Mouse (Mus musculus): ENCODE results near the gene Cacna1h. TPM values are rescaled to one million over a fixed set of nuclear protein-coding genes. Genes with fewer than 3 reads are reported as not detected.

The Cacna1h gene
- polyA plus RNA-seq, 1 experiment from 2014 or later = 1.6 TPM

DNA sequence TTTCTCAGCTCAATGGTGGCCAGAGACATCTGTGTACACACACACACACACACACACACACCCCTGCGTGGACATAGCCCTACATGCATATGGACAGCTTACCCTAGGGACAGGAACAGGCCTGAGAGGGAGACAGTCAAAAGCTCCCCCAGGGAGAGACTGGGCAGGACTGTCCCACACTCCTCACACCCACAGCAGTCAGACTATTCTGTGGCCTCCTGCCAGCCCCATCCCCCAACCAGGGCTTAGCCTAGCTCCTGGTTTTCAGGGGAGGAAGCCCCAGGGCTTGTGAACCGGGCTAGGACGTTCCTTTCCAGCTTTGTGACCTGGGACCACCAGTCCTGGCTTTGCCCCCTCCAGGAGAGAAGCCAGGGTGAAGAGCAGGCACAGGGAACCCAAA lies 17.4 kb downstream of the Cacna1h start:
- Histone ChIP-seq H3K4me1 (peaks cover 29% of the 10 kb centered on the region), H3K36me3 (no peaks in the 10 kb centered on the region), H3K9ac (no peak overlapping the region), H3K4me2 (no peak overlapping the region), H3K4me3 (no peak overlapping the region), H3K27ac (no peak overlapping the region), H3K27me3 (replicated peaks) (0 out of 2 replicates have a peak, but pooled peaks cover 2% of the 10 kb centered on the region), H3K9me3 (replicated peaks) (no peaks in the 10 kb centered on the region)
- 0 out of 2 replicates have a peak, but pooled peaks have one; percentile 19 for ATAC-seq
- 23% methylated on average over 3 of the region's 3 CpGs for WGBS (ENCODE audit: insufficient replicate concordance)

DNA sequence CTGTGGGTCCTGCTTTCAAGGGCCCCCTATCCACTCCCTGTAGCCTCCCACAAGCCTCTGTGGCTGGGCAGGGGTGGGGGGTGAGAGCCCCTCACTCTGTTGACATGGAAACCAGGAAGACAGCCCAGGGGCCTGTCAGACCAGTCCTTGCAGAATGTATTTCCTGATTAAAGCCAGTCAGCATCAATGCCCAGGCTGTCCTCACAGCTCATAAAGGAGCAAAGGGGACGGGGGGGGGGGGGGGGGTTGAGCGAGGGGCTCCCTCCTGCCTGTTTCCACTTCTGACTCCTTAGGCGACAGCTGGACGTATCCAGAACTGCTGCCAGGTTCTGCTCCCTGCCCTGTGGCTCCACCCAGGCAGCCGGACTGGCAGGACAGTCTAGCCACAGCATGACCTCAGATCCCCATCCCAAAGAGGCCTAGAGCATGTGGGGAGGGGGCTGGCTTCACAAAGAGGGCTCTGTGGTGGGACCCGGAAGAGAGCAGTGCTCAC lies 18.1 kb downstream of the Cacna1h start:
- Histone ChIP-seq H3K4me1 (peaks cover 33% of the 10 kb centered on the region), H3K9me3 (replicated peaks) (no peaks in the 10 kb centered on the region), H3K27me3 (replicated peaks) (no peaks in the 10 kb centered on the region), H3K36me3 (no peaks in the 10 kb centered on the region), H3K4me2 (no peak overlapping the region), H3K27ac (no peak overlapping the region), H3K4me3 (no peak overlapping the region), H3K9ac (no peak overlapping the region)
- ATAC-seq = no peak
- WGBS (ENCODE audit: insufficient replicate concordance) = 36% methylated on average over 5 of the region's 6 CpGs

DNA sequence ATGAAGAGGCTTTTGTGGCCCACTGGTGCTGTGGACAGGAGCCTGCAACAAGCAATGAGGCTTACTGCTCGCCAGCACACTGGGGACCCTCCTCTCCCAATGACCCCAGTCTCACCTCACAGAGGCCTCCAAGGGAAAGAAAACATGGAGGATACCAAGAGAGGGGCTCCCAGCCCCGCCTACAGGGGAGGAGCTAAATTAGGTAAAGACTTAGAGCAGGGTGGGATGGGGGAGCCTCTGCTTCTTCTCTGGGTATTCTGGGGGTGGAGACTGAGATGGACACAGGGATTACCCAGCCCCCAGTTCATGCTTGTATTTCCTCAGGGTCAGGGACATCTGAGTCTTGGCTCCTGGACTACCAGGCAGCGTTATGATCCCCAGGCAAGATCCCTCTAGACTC lies 18.7 kb downstream of the Cacna1h start:
- no peak for ATAC-seq
- Histone ChIP-seq H3K9me3 (replicated peaks) (no peaks in the 10 kb centered on the region), H3K4me1 (peaks cover 39% of the 10 kb centered on the region), H3K4me3 (no peak overlapping the region), H3K4me2 (no peak overlapping the region), H3K27me3 (replicated peaks) (0 out of 2 replicates have a peak, but pooled peaks cover 4% of the 10 kb centered on the region), H3K36me3 (no peaks in the 10 kb centered on the region), H3K9ac (no peak overlapping the region), H3K27ac (no peak overlapping the region)
- WGBS (ENCODE audit: insufficient replicate concordance) = 38% methylated on average over 3 of the region's 3 CpGs

DNA sequence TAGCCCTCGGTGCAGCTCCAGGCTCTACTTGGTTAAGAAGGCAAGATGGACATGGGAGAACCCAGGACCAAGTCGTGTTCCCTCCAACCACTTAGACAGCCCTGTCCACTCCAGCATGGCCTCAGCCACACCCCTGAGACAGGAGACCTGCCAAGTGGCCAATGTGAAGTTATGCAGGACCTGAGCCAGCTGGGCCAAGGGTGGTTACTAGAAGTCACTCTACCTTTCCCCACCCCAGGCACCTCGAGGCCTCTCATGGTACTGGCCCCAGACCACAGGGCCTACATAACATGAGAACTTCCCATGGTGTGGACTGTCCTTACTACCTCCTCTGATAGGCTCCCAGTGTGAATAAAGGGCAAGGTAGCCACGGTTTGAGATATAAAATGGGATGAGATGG lies 19.4 kb downstream of the Cacna1h start:
- Histone ChIP-seq H3K27me3 (replicated peaks) (0 out of 2 replicates have a peak, but pooled peaks cover 5% of the 10 kb centered on the region), H3K9ac (no peak overlapping the region), H3K27ac (no peak overlapping the region), H3K9me3 (replicated peaks) (no peaks in the 10 kb centered on the region), H3K4me1 (peaks cover 41% of the 10 kb centered on the region), H3K4me3 (no peak overlapping the region), H3K4me2 (no peak overlapping the region), H3K36me3 (no peaks in the 10 kb centered on the region)
- WGBS (ENCODE audit: insufficient replicate concordance) = 43% methylated on average over 4 of the region's 4 CpGs
- ATAC-seq = no peak

DNA sequence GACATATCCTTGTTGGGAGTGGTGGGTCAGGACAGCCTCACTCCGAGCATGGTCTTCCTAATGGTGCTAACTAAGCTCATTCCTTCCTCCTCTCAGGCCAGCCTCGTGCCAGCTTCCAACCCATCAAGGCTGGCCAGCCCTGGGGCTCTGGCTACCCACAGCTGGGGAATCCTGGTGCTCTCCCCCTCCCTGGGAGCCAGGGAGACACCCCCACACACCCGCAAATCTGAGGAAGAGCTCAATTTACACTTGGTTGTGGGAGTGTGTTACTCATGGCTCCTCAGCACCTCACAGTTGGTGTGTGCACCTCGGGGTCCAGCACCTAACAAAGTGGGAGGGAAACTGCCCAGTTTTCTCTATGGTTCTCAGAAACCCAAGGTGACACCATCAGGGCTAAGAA lies 22.3 kb downstream of the Cacna1h start:
- H3K9me3 ChIP-seq (replicated peaks) = no peaks in the 10 kb centered on the region
- H3K4me3 ChIP-seq = no peak overlapping the region
- WGBS (ENCODE audit: insufficient replicate concordance) = 29% methylated on average over 4 of the region's 4 CpGs
- peaks cover 41% of the 10 kb centered on the region for H3K4me1 ChIP-seq
- no peak overlapping the region for H3K27ac ChIP-seq
- no peak overlapping the region for H3K9ac ChIP-seq
- ATAC-seq = no peak
- H3K4me2 ChIP-seq = no peak overlapping the region
- H3K36me3 ChIP-seq = no peaks in the 10 kb centered on the region
- H3K27me3 ChIP-seq (replicated peaks) = 0 out of 2 replicates have a peak, but pooled peaks cover 5% of the 10 kb centered on the region

DNA sequence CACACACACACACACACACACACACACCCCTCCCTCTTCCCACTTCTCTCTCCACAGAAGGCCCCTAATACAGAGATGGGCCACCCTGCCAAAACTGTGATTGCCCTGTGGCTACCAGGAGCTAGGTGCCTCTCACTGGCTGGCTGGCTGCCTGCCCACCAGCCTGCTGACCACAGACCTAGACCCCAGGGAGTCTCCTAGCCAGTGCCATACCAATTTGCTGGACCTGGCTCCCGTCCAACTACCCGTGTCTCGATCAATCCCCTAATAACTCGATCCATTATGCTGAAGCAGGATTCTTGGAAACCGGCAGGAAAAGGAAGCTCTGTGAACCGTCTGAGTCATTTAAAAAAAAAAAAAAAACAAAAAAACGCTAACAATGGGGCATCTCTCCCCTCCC lies 22.8 kb downstream of the Cacna1h start:
- no peak for ATAC-seq
- H3K4me2 ChIP-seq = no peak overlapping the region
- 30% methylated on average over 7 of the region's 7 CpGs for WGBS (ENCODE audit: insufficient replicate concordance)
- no peak overlapping the region for H3K4me3 ChIP-seq
- no peak overlapping the region for H3K9ac ChIP-seq
- H3K4me1 ChIP-seq = peaks cover 41% of the 10 kb centered on the region
- 0 out of 2 replicates have a peak, but pooled peaks cover 5% of the 10 kb centered on the region for H3K27me3 ChIP-seq (replicated peaks)
- H3K9me3 ChIP-seq (replicated peaks) = no peaks in the 10 kb centered on the region
- no peak overlapping the region for H3K27ac ChIP-seq
- H3K36me3 ChIP-seq = no peaks in the 10 kb centered on the region

DNA sequence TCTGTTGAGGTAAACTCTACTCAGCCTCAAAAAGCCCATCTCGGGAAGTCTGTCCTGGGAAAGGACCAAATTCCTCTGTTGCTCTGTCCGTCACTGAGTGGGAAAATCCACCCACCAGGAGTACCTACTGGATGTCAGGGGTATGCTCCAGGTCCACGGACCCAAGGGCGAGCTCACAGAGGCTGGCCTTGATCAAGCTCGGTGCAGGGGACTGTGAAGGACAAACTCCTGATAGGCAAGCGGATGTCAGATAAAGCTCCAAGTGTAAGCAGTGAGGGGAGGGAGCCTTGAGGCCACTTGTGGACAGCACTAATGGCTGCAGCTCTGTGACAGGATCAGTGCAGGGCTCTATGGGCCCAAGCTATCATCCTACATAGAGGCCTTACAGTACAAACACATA lies 23.4 kb downstream of the Cacna1h start:
- Histone ChIP-seq H3K4me2 (no peak overlapping the region), H3K9ac (no peak overlapping the region), H3K27me3 (replicated peaks) (0 out of 2 replicates have a peak, but pooled peaks cover 5% of the 10 kb centered on the region), H3K4me3 (no peak overlapping the region), H3K4me1 (peaks cover 40% of the 10 kb centered on the region), H3K9me3 (replicated peaks) (no peaks in the 10 kb centered on the region), H3K36me3 (no peaks in the 10 kb centered on the region), H3K27ac (no peak overlapping the region)
- WGBS (ENCODE audit: insufficient replicate concordance) = 27% methylated on average over 6 of the region's 6 CpGs
- ATAC-seq = no peak

DNA sequence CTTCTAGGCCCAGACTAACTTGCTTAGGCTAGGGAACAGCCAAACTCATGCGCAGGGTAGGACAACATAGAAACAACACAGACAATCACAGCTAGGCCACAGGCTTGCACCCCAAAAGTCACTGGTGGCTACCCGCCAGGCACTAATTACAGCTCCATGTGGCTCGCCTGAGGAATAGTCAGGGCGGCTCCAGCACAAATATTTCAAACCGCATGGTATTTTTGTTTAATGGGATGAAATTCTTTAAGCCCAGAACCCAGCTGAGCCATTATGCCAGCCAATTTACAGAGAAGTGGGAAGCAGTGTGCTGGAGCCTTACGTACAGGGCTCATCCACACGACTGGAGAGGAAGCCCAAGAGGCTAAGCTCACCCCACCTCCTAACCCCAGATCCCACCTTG lies 24.0 kb downstream of the Cacna1h start:
- Histone ChIP-seq H3K4me3 (no peak overlapping the region), H3K4me1 (peaks cover 41% of the 10 kb centered on the region), H3K27me3 (replicated peaks) (0 out of 2 replicates have a peak, but pooled peaks cover 5% of the 10 kb centered on the region), H3K9ac (no peak overlapping the region), H3K36me3 (no peaks in the 10 kb centered on the region), H3K27ac (no peak overlapping the region), H3K9me3 (replicated peaks) (no peaks in the 10 kb centered on the region), H3K4me2 (no peak overlapping the region)
- WGBS (ENCODE audit: insufficient replicate concordance) = 60% methylated on average over 7 of the region's 7 CpGs
- no peak for ATAC-seq

DNA sequence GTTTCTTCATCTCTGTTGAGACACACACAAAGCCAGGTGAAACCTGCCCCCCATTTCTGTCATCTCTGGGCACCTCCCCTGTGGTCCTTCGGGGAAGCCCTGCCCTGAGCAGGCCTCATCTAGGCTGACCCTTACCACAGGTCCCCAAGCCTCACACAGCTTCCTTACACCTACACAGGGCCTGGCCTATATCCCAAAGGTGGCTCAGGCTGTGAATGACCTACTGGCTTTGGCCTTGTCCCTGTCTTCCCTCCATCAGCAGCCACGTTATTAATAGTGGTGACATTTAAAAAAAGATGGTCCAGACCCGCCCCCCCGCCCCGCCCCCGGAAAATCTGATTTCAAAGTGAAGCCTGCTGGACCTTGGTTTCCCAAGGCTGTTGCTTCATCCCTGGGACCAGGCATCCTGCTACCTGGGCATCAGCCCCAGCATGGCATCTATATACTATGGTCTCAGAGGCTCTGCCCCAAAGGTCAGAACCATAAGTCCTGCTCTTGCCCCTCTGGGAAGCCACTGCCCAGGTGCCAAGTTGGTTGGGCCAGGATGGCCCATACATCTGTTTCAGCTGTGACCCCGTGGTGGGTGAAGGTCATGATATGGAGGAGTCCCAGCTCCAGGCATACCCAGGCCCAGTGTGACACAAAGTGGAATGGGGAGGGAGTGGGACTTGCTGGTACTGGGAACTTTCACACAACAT lies 25.1 kb downstream of the Cacna1h start:
- Histone ChIP-seq H3K4me1 (peaks cover 43% of the 10 kb centered on the region), H3K9me3 (replicated peaks) (no peaks in the 10 kb centered on the region), H3K36me3 (no peaks in the 10 kb centered on the region), H3K4me2 (no peak overlapping the region), H3K9ac (no peak overlapping the region), H3K27me3 (replicated peaks) (0 out of 2 replicates have a peak, but pooled peaks cover 8% of the 10 kb centered on the region), H3K27ac (no peak overlapping the region), H3K4me3 (no peak overlapping the region)
- ATAC-seq = no peak
- WGBS (ENCODE audit: insufficient replicate concordance) = 63% methylated on average over 7 of the region's 7 CpGs

DNA sequence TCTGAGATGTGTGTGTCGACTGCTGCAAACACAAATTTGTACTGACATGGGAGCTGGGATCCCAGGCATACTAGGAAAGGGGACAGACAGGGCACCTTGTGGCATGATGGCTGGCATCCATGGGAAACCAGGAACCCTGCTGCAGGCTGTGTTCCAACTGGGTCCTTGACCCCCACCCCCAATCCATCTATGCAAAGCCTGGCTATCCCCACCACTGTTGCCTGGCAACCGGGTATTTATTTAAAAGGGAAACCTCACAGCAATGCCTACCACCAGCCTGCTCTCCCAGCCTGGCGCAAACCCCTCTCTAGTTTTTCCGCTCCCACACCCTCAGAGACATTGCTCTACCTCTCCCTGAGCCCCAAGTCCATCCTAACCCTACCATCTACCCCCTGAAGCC lies 26.2 kb downstream of the Cacna1h start:
- Histone ChIP-seq H3K36me3 (no peaks in the 10 kb centered on the region), H3K4me2 (no peak overlapping the region), H3K4me1 (peaks cover 43% of the 10 kb centered on the region), H3K9ac (no peak overlapping the region), H3K9me3 (replicated peaks) (no peaks in the 10 kb centered on the region), H3K4me3 (no peak overlapping the region), H3K27ac (no peak overlapping the region), H3K27me3 (replicated peaks) (0 out of 2 replicates have a peak, but pooled peaks cover 8% of the 10 kb centered on the region)
- WGBS (ENCODE audit: insufficient replicate concordance) = 58% methylated on average over 4 of the region's 4 CpGs
- no peak for ATAC-seq

DNA sequence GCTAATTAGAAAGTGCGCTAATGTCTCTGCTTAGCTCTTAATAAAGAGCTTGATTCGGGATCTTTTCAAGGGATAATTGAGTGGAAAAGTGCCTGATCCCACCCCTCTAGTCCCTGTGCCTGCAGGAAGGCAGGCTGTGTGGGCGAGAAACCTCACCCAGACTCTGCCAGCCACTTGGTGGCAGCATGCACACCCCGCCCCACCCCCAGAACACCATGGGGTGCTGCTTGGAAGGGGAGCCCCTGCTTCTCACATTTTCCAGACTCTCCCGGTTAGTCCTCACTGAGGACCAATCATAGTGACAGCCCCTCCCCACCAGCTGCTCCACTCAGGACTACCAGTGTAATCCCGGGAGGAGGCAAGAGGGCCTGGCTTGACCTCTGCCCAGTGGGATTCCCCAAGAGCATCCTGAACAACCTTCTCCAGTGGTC lies 27.6 kb downstream of the Cacna1h start:
- no peak overlapping the region for H3K9ac ChIP-seq
- H3K9me3 ChIP-seq (replicated peaks) = no peaks in the 10 kb centered on the region
- H3K4me2 ChIP-seq = no peak overlapping the region
- H3K27ac ChIP-seq = no peak overlapping the region
- no peak for ATAC-seq
- no peak overlapping the region for H3K4me3 ChIP-seq
- H3K27me3 ChIP-seq (replicated peaks) = 0 out of 2 replicates have a peak, but pooled peaks cover 8% of the 10 kb centered on the region
- WGBS (ENCODE audit: insufficient replicate concordance) = 28% methylated on average over 6 of the region's 6 CpGs
- H3K4me1 ChIP-seq = peaks cover 39% of the 10 kb centered on the region
- no peaks in the 10 kb centered on the region for H3K36me3 ChIP-seq

DNA sequence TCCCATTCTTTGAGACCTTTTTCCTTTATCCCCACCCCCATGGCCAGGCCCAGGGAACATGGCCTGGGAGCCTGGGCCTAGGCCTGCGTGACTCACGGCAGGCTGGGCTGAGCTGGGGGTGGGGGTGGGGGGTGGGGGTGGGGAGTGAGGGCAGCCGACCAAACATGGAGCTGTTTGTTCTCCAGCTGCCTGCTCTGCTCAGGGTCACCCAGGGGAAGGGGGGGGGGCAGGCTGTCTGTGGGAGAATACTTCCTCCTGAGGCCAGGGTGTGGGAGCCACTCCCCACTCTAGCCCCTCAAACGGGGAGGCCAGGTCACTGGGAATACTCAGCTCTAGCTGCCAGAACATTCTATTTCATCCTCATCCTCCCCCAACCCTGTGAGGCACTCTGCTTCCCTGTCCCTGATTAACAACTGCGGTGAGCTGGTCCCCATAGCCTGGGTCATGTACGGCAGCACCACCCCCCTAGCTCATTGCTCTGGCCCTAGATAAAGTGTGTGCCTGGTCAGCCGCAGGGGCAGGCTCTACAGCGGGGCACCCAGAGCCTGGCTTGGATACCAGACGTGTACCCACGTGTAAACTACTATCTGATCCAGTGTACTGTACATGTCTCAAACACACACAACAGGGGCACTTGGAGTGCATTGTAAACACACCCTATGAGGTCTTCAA lies 28.2 kb downstream of the Cacna1h start:
- ATAC-seq = peak; percentile 61
- 11% methylated on average over 10 of the region's 10 CpGs for WGBS (ENCODE audit: insufficient replicate concordance)
- Histone ChIP-seq H3K36me3 (no peaks in the 10 kb centered on the region), H3K4me2 (no peak overlapping the region), H3K9me3 (replicated peaks) (no peaks in the 10 kb centered on the region), H3K9ac (no peak overlapping the region), H3K27me3 (replicated peaks) (0 out of 2 replicates have a peak, but pooled peaks cover 8% of the 10 kb centered on the region), H3K4me1 (peaks cover 35% of the 10 kb centered on the region), H3K27ac (peak overlapping the region; percentile 23; the same call in 1 of the 2 replicates), H3K4me3 (no peak overlapping the region)
